Mouse (Mus musculus) kidney, adult 8-10 months (tissue): ENCODE results near the gene Dnah2.

Source experiments
- DNase-seq, 2 experiments: peaks; one replicate each; pipeline ENCODE4 v3.0.0; 2022

The Dnah2 gene

DNA sequence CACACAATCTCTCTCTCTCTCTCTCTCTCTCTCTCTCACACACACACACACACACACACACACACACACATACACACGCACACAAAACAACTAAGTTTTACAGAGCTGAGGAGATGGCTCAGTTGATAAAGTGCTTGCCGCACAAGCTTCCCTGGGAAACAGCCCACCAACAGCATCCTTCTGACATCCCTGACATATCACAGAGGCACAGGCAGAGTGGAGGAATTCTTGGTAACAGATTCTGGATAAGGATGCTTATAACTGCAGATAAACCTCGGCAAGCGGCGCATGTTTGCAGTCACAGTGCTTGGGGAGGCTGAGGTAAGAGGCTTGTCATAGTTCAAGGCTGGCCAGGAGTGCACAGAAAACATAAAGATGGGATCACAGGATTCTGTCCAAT, 87.3 kb downstream of the Dnah2 start:
- no peak for DNase-seq

GRCm38 (mm10) chr11:69459883-69460282, 89.0 kb downstream of the Dnah2 start:
- no peak for DNase-seq

- DNase-seq, result peak; percentile 25 to 59
Observed at GRCm38 (mm10) chr11:69457006-69457579, 91.8 kb downstream of the Dnah2 start.

- no peak for DNase-seq
Observed at GRCm38 (mm10) chr11:69452114-69452867, 96.6 kb downstream of the Dnah2 start.

DNA sequence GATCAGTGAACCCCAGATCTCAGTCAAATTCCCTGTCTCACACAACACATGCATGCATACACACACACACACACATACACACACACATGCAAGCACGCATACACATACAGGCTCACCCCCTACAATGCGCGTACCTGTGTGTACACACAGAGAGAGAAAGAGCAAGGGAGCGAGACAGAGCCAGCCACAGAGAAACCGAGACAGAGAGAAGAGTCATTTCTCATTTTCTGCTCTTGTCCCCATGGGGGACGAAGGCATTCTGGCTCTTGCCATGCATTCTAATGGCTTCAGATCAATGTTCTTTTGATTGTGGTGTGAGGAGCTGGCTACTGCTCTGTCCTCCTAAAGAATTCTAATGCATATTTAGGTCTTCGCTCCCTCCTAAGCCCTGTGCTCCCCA, 101.6 kb downstream of the Dnah2 start:
- DNase-seq, result no peak

DNA sequence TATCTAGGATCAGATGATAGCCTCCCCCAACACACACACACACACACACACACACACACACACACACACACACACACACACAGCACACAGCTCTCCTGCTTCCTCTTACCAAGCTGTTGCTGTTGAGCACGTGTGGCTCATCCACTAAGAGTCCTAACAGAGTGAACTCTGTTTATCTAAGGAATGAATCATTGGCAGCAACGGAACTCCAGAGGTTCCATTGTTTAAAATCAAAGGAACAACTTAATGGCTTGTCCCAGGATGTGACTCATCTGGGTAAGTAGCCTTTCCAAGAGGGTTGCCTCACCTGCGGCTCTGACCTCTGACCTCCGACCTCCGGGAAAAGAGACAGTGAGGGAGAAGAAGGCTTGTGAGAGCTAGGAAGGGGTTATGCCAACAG, 105.6 kb downstream of the Dnah2 start:
- no peak for DNase-seq

- no peak for DNase-seq
Observed at GRCm38 (mm10) chr11:69437291-69437690, 111.6 kb downstream of the Dnah2 start.

DNA sequence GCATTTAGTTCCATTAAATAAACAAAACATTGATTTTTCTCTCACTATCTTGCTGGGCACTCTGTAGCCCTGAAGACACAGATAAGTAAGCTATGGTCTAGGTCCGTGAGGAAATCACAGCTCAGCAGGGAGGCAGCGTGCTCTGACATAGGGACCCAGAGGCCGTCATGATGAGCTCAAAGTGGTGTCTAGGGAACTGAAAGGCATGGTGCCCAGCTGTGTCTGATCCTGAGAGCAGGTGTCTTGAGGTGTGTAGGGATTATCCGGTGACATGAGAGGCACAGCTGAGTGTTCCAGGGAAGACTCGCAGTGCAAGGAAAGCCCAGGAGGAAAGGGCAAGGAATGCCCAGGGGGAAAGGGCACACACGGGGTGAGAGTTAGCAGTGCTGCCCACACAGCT, 115.7 kb downstream of the Dnah2 start:
- no peak for DNase-seq

- no peak for DNase-seq
Observed at GRCm38 (mm10) chr11:69432640-69432982, 116.3 kb downstream of the Dnah2 start.

GRCm38 (mm10) chr11:69431829-69432639, 116.9 kb downstream of the Dnah2 start:
- DNase-seq, result peak; percentile 80 to 83

DNA sequence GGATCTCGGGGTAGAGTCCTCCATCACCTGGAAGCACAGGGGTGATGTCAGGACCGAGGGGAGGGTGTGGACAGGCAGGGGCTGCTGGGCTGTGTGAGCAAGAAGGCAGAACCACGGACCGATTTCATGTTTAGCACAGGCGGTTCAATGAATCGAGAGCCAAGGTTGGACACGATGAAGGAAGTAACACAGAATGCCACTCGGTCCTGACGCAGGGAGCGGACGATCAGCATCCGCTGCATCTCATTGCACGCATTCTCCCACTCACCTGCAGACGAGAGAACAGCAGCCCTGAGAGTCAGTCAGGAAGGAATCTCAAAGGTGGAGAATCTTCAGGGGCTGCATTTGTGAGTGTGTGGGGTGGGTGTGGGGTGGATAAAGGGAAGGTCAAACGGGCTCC, 118.3 kb downstream of the Dnah2 start:
- DNase-seq, result no peak

- no peak for DNase-seq
Observed at GRCm38 (mm10) chr11:69429313-69429712, 119.6 kb downstream of the Dnah2 start.

- DNase-seq, result peak; percentile 79 to 85
Observed at GRCm38 (mm10) chr11:69428751-69429150, 120.2 kb downstream of the Dnah2 start.

GRCm38 (mm10) chr11:69426246-69426645, 122.7 kb downstream of the Dnah2 start:
- DNase-seq, result no peak

DNA sequence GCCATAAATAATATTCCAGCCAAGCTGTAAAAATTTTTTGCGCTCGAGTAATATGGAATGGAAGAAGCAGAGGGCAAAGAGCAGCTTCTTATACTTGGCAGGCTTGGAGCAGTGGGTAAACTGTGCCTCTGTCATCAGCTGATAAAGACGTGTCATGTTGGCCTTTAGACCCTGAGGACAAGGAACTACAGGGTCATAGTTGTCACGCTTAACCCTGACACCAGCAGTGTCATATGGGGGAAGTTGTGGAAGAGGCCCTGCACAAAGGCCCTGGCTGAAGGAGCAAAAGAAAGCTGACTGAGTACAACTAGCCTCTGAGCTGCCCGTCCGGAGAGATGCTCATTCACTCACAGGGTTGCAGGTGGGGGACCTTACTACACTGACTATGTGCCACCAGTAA, 125.0 kb downstream of the Dnah2 start:
- DNase-seq, result no peak

DNA sequence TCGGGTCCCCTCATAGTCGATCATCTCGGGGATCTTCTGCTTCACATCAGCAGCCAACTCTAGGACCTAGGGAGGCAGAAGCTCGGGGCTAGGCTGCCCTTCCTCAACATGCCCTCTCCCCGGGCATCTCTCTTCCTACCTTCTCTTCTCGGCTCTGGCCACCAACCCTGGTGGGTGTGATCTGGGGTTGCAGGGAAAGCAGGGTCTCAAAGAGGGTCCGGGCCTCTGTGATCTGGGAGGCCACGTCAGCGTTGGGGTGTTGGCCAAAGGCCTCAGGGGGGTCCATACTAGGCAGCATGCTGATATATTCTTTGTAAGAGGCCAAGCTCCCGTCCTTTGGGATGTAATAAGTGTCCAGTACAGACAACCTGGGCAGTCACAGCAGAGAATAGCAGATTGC, 126.1 kb downstream of the Dnah2 start:
- DNase-seq, result no peak

DNA sequence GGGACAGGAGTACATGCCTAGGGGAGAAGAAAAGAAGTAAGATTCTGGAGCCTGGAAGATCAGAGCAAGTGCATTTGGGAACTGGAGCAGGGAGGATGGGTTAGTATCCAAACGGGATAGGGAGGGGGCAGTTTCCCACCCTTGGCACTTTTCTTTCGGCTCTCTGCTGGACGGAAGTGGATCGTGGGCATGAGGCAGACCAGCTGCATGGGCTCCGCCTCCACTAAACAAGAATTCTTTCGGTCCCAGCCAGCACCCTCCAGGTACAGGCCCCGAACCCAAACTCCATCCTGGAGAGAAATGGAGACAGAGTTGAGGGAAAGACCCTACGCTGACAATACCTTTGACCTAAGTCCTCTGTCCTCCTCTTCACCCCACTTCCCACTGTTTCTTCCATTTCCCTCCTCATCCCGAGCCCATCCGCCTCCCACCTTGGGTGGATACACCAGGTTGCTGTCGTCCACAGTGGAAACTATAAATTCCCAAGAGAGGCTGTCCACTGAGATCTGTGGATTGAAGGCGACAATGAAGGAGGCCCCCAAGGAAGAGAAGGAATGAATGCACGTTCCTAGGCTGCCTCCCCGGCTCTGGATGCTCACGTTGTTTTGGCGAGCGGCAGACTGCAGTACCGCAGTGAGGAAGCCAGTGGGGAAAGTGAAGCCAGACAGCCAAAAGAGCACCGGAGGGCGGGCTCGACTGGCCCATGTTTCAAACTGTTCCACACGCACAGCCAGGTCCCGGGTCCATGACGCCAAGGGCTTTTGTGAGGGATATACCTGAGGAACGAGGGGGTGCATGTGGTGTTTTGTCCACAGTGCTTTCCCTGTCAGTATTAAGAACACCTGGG, 127.6 kb downstream of the Dnah2 start:
- DNase-seq, result no peak

DNA sequence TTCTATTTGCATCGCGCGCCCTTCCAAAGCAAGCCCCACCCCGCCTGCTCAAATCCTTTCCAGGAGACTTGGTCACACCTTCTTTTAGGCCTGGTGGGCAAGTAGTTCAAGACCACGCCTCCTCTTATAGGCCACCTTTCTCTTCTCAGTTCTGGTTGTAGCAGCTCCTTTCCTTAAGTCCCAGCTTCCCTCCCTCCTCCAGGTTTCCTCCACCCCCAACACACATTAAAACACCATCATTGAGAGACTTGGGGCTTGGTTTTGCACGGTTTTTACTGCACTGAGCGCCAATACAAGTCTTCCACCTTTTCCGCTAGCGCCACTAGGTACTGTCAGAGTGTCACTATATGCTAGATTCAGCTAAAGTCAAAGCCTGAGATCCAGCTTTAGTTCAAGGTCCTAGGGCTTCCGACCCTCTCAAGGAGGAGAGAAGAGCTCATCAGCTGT, 128.3 kb downstream of the Dnah2 start:
- peak; percentile 57 to 61 for DNase-seq

GRCm38 (mm10) chr11:69419813-69420553, 128.9 kb downstream of the Dnah2 start:
- peak in 1 of 2 experiments; percentile 61 for DNase-seq

DNA sequence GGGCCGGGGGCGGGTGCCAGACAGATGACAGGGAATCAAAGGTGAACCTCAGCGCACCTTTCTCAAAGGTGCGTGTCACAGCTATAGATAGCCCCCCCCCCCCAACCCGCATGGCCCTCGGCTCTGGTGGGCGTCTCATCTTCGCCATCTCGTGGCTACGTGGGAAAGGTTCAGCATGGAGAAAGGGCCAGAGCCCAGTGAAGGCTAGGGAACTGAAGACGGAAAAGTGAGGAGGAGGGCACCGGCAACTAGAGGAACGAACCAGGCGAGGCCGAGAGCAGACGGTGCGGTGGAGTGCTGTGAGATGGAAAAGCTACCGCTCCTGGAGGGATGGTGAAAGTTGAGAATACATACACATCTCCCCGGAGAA, 129.5 kb downstream of the Dnah2 start:
- DNase-seq, result peak in 1 of 2 experiments; percentile 36

GRCm38 (mm10) chr11:69418481-69419442, 130.1 kb downstream of the Dnah2 start:
- DNase-seq, result peak; percentile 95 to 97
